Comparison of ENCODE assay signal across 8 mouse cellular contexts in genomic region chr7:139273397-139273719, GRCm38 (mm10). TPM values are rescaled to one million over a fixed set of nuclear protein-coding genes. Genes with fewer than 3 reads are reported as not detected.
DNase-seq lines count a peak whose midpoint lies in the region; ATAC-seq lines count a peak whose summit lies in the region.

No protein-coding gene starts in this region.

- 88% methylated on average over 2 of the region's 2 CpGs for WGBS in hindbrain, embryonic 16.5 days
- WGBS in hindbrain, embryonic 14.5 days, result 85% methylated on average over 2 of the region's 2 CpGs
- 15% methylated on average over 2 of the region's 2 CpGs for WGBS in lung, embryonic 15.5 days

- intact Hi-C loops in left cerebral cortex, postnatal 25 days (cut with DNase I), result loop anchor here (2.0 kb wide), 1 partner anchor 27 kb away; no protein-coding TSS in a partner anchor

- no peak for DNase-seq in hindbrain, embryonic 14.5 days (ENCODE audit: low spot score)
- peak; percentile 41 for DNase-seq in gastrocnemius, postnatal 25 days
- DNase-seq in kidney, adult 18-20 months, result peak; percentile 45
- DNase-seq in left cerebral cortex, postnatal 25 days (ENCODE audit: low spot score in 2 of 2), result no peak
- DNase-seq in natural killer cell, adult 2 months (ENCODE audit: low spot score in 2 of 2), result no peak
- DNase-seq in urinary bladder, postnatal 14 days (ENCODE audit: low spot score), result no peak

- no peak overlapping the region for H3K4me2 ChIP-seq in hindbrain, embryonic 16.5 days (ENCODE audit: low read length)
- H3K4me2 ChIP-seq in hindbrain, embryonic 14.5 days (replicated peaks), result no peak overlapping the region
- H3K4me2 ChIP-seq in lung, embryonic 15.5 days, result no peak overlapping the region

- no peak overlapping the region for H3K27ac ChIP-seq in hindbrain, embryonic 16.5 days (ENCODE audit: low read depth, low read length)
- H3K27ac ChIP-seq in hindbrain, embryonic 14.5 days, result no peak overlapping the region
- H3K27ac ChIP-seq in lung, embryonic 15.5 days, result peak overlapping the region; percentile 80

- no peaks in the 10 kb centered on the region for H3K36me3 ChIP-seq in hindbrain, embryonic 16.5 days (ENCODE audit: control insufficient read depth, insufficient read depth, low read length)
- no peaks in the 10 kb centered on the region for H3K36me3 ChIP-seq in hindbrain, embryonic 14.5 days (replicated peaks; ENCODE audit: control insufficient read depth, insufficient read depth)
- H3K36me3 ChIP-seq in lung, embryonic 15.5 days, result peaks cover 2% of the 10 kb centered on the region; the same call in 1 of the 2 replicates

- H3K4me3 ChIP-seq in hindbrain, embryonic 16.5 days (ENCODE audit: low read length), result no peak overlapping the region
- H3K4me3 ChIP-seq in hindbrain, embryonic 14.5 days (replicated peaks; ENCODE audit: low read length), result no peak overlapping the region
- H3K4me3 ChIP-seq in lung, embryonic 15.5 days, result no peak overlapping the region

- peaks cover 13% of the 10 kb centered on the region for H3K4me1 ChIP-seq in hindbrain, embryonic 16.5 days (ENCODE audit: control insufficient read depth, insufficient read depth, low read depth, low read length)
- H3K4me1 ChIP-seq in hindbrain, embryonic 14.5 days (replicated peaks; ENCODE audit: control insufficient read depth, insufficient read depth, low read length), result peaks cover 12% of the 10 kb centered on the region; the same call in 1 of the 2 replicates
- H3K4me1 ChIP-seq in lung, embryonic 15.5 days, result peaks cover 39% of the 10 kb centered on the region

- no peaks in the 10 kb centered on the region for H3K27me3 ChIP-seq in hindbrain, embryonic 16.5 days (replicated peaks; ENCODE audit: control insufficient read depth, insufficient read depth, low read length)
- H3K27me3 ChIP-seq in hindbrain, embryonic 14.5 days (ENCODE audit: control insufficient read depth, insufficient read depth, low read length), result no peaks in the 10 kb centered on the region
- H3K27me3 ChIP-seq in lung, embryonic 15.5 days, result no peaks in the 10 kb centered on the region

- H3K9me3 ChIP-seq in hindbrain, embryonic 16.5 days (ENCODE audit: control insufficient read depth, low read length), result no peaks in the 10 kb centered on the region
- no peaks in the 10 kb centered on the region for H3K9me3 ChIP-seq in hindbrain, embryonic 14.5 days (ENCODE audit: control insufficient read depth, low read length)
- no peaks in the 10 kb centered on the region for H3K9me3 ChIP-seq in lung, embryonic 15.5 days

- ATAC-seq in hindbrain, embryonic 16.5 days, result 0 out of 2 replicates have a peak, but pooled peaks have one; percentile 22
- ATAC-seq in hindbrain, embryonic 14.5 days (ENCODE audit: low FRiP score), result no peak
- ATAC-seq in lung, embryonic 15.5 days (ENCODE audit: borderline replicate concordance, extremely low read depth, low FRiP score, low TSS enrichment), result peak; percentile 77

- H3K9ac ChIP-seq in hindbrain, embryonic 16.5 days (ENCODE audit: low read depth, low read length), result no peak overlapping the region
- H3K9ac ChIP-seq in hindbrain, embryonic 14.5 days, result no peak overlapping the region
- H3K9ac ChIP-seq in lung, embryonic 15.5 days, result no peak overlapping the region

RNA-seq across cellular contexts. Expression of gene Pwwp2b, which starts 25.1 kb away (rescaled TPM):
- 5.6 and 6.4 TPM in 2 replicates for polyA plus RNA-seq in hindbrain, embryonic 16.5 days (2015; fragmentation: Nextera tagmentation; extraction: Ambion mirVana)
- 5.2 and 5.3 TPM in 2 replicates for polyA plus RNA-seq in hindbrain, embryonic 14.5 days (2014; fragmentation: Nextera tagmentation; extraction: Ambion mirVana)
- total RNA-seq in gastrocnemius, postnatal 25 days (2021), result 1 to 10 TPM; 2.8 to 3.7 TPM
- polyA plus RNA-seq in lung, embryonic 15.5 days (2015; fragmentation: Nextera tagmentation; extraction: Ambion mirVana), result 14.9 and 15.4 TPM in 2 replicates
- total RNA-seq in left cerebral cortex, postnatal 25 days (2021), result 10 to 100 TPM; 10.5 to 11.9 TPM

Comparison
In these comparisons a context has a peak if more than half of its experiments do, and no peak if none do; other contexts are left out.
1. DNase-seq: peak in gastrocnemius, postnatal 25 days (single experiment) and kidney, adult 18-20 months (single experiment); none in hindbrain, embryonic 14.5 days (single experiment), left cerebral cortex, postnatal 25 days (0 of 2), natural killer cell, adult 2 months (0 of 2) and urinary bladder, postnatal 14 days (single experiment).